Mouse (Mus musculus) lung, embryonic 16.5 days (tissue): ENCODE measurements at regions not wholly inside any gene's neighbourhood (a gene's known extent, or its start where the extent isn't known, plus 50 kb on each side); places are given as distances from the start of the nearest gene placed in this dataset.

Experiments
- ATAC-seq: fragments of 200-750 bp; cut with Nextera tagmentation; 2 replicates; pipeline ENCODE4 v1.8.0; 2017; ENCODE audit warnings: low read depth, mild to moderate bottlenecking, moderate library complexity
- H3K27ac ChIP-seq: fragments of 300-500 bp; sonication (generic); 2 replicates; pipeline ENCODE4 v1.5.1; 2014; ENCODE audit warnings: mild to moderate bottlenecking, control low read depth, low read length
- H3K27me3 ChIP-seq: fragments of 300-500 bp; sonication (generic); 2 replicates; pipeline ENCODE4 v1.6.1; 2014; ENCODE audit warnings: low read depth, low read length, mixed read lengths; ENCODE audit not compliant: control insufficient read depth, insufficient read depth
- H3K36me3 ChIP-seq: fragments of 300-500 bp; sonication (generic); 2 replicates; pipeline ENCODE4 v1.6.1; 2014; ENCODE audit warnings: low read length; ENCODE audit not compliant: control insufficient read depth, insufficient read depth
- H3K4me1 ChIP-seq: fragments of 300-500 bp; sonication (generic); replicated peaks from 2 replicates; pipeline ENCODE4 v1.6.1; 2014; ENCODE audit warnings: low read length, mixed read lengths; ENCODE audit not compliant: control insufficient read depth, insufficient read depth
- H3K4me2 ChIP-seq: fragments of 300-500 bp; sonication (generic); 2 replicates; pipeline ENCODE4 v1.6.1; 2014; ENCODE audit warnings: low read depth, low read length, control low read depth
- H3K4me3 ChIP-seq: fragments of 300-500 bp; sonication (generic); 2 replicates; pipeline ENCODE4 v1.5.1; 2014; ENCODE audit warnings: mild to moderate bottlenecking, low read length, control low read depth
- H3K9ac ChIP-seq: fragments of 300-500 bp; sonication (generic); 2 replicates; pipeline ENCODE4 v1.6.1; 2014; ENCODE audit warnings: low read length, control low read depth
- H3K9me3 ChIP-seq: fragments of 300-500 bp; sonication (generic); 2 replicates; pipeline ENCODE4 v1.6.1; 2016; ENCODE audit warnings: low read length; ENCODE audit not compliant: control insufficient read depth
- WGBS: fragments of 180-500 bp; shearing (Covaris S2); extraction: QIAGEN DNeasy Blood & Tissue Kit; methylation state at CpG from one replicate; pipeline ENCODE4 v1.1.7; 2014; 5-methylcytosine and 5-hydroxymethylcytosine counted together

GRCm38 (mm10) chr12:42138694-42139442 is 652.6 kb upstream of the Lrrn3 start:
- 72% methylated on average over 3 of the region's 3 CpGs for WGBS

DNA sequence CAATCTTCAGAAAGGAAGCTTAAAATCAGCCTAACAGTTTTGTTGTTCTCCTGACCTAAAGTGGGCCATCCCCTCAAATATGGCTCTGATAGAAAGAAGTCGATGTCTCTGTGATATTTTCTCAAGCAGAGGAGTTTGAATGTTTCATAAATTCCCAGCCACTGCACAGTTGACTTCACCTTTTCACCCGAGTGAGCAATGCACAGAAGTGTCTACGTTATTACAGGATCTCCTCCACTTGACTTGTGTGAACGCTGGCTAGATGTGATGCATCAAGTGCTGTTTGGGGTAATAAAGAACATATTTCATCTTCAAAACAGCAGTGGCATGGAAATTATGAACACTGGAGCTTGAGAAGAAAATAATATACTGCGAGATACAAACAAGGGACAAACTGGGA is 651.9 kb upstream of the Lrrn3 start:
- Histone ChIP-seq H3K4me2 (no peak overlapping the region), H3K27me3 (no peaks in the 10 kb centered on the region), H3K27ac (no peak overlapping the region), H3K4me1 (no peaks in the 10 kb centered on the region), H3K9ac (no peak overlapping the region), H3K4me3 (no peak overlapping the region), H3K9me3 (no peaks in the 10 kb centered on the region), H3K36me3 (no peaks in the 10 kb centered on the region)
- no peak for ATAC-seq
- 65% methylated on average over 5 of the region's 5 CpGs for WGBS

More at GRCm38 (mm10) chr12:42138694-42139442, 652.6 kb upstream of the Lrrn3 start:
- Histone ChIP-seq H3K9ac (no peak overlapping the region), H3K9me3 (no peaks in the 10 kb centered on the region), H3K4me3 (no peak overlapping the region), H3K4me1 (no peaks in the 10 kb centered on the region), H3K4me2 (no peak overlapping the region), H3K27ac (no peak overlapping the region), H3K36me3 (no peaks in the 10 kb centered on the region), H3K27me3 (no peaks in the 10 kb centered on the region)
- no peak for ATAC-seq

DNA sequence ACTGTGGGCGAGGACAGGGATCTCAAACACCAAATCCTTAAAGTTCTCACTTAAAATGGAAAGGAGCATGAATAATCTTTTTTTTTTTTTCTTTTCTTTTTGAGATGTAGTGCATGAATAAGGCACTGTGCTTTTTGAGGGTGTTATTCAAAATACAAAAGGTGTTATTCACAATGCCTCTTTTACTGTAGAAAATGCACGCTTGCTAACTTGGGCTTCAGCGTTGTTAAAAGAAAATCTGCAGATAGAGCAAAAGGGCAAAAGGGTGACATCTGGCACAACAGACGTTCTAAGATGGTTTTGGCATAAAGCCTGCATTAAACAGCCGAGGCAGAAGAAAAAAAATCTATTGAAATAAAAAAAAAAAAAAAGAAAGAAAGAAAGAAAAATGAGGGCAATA is 651.5 kb upstream of the Lrrn3 start:
- Histone ChIP-seq H3K27ac (no peak overlapping the region), H3K4me1 (no peaks in the 10 kb centered on the region), H3K27me3 (no peaks in the 10 kb centered on the region), H3K4me2 (no peak overlapping the region), H3K4me3 (no peak overlapping the region), H3K36me3 (no peaks in the 10 kb centered on the region), H3K9me3 (no peaks in the 10 kb centered on the region), H3K9ac (no peak overlapping the region)
- no peak for ATAC-seq
- WGBS: 47% methylated on average over 5 of the region's 5 CpGs

GRCm38 (mm10) chr12:42100189-42100588 is 614.0 kb upstream of the Lrrn3 start:
- no peaks in the 10 kb centered on the region for H3K27me3 ChIP-seq
- no peak for ATAC-seq
- no peaks in the 10 kb centered on the region for H3K4me1 ChIP-seq
- H3K9ac ChIP-seq: no peak overlapping the region
- H3K4me3 ChIP-seq: no peak overlapping the region
- WGBS: 31% methylated on average over 1 of the region's 1 CpGs
- H3K4me2 ChIP-seq: no peak overlapping the region
- no peaks in the 10 kb centered on the region for H3K9me3 ChIP-seq
- H3K27ac ChIP-seq: no peak overlapping the region
- H3K36me3 ChIP-seq: no peaks in the 10 kb centered on the region

DNA sequence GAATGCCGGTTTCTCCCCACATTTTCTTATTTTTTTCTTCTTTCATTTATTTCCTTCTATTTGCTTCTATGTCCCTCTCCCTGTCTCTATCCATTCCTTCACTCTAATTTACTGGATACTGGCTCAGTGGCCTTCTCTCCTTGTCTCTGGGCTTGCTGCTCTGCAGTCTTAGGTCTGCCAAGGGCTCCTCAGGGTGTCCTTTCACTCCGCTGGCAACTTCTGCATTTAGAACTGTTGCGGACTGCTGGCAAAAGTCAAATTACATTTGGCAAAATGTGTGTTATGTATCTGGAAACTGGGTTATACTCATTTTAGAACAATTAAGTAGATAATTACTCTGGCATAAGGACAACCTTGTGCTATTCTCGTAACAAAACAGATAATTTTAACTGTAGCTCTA is 584.2 kb upstream of the Lrrn3 start:
- Histone ChIP-seq H3K9me3 (no peaks in the 10 kb centered on the region), H3K4me2 (no peak overlapping the region), H3K27ac (no peak overlapping the region), H3K4me3 (no peak overlapping the region), H3K36me3 (no peaks in the 10 kb centered on the region), H3K27me3 (no peaks in the 10 kb centered on the region), H3K9ac (no peak overlapping the region), H3K4me1 (no peaks in the 10 kb centered on the region)
- WGBS: 88% methylated on average over 4 of the region's 4 CpGs
- ATAC-seq: no peak

GRCm38 (mm10) chr12:42063745-42064144 is 577.5 kb upstream of the Lrrn3 start:
- no peaks in the 10 kb centered on the region for H3K27me3 ChIP-seq
- no peak overlapping the region for H3K4me3 ChIP-seq
- no peaks in the 10 kb centered on the region for H3K36me3 ChIP-seq
- H3K27ac ChIP-seq: no peak overlapping the region
- H3K9me3 ChIP-seq: no peaks in the 10 kb centered on the region
- peak; percentile 56 for ATAC-seq
- H3K4me2 ChIP-seq: no peak overlapping the region
- H3K4me1 ChIP-seq: no peaks in the 10 kb centered on the region
- H3K9ac ChIP-seq: no peak overlapping the region

DNA sequence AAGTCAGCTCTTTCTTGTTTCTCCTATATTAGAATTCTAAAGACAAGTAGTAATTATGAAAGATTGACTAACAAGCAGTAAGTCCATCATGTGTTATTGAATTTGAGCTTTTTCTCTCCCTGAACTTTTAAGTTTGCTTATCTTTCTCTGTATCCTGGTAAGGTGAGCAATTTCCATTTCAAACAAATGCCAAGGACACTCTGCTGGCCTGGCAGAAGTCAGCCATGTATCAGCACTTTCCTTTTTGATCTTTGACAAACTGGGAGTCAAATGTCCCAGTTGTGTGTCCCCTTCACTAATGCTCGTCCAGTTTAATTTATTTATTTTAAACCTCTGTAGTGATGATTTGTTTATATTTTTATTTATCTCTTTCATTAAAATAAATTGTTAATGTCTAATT is 562.8 kb upstream of the Lrrn3 start:
- ATAC-seq: no peak
- H3K9me3 ChIP-seq: no peaks in the 10 kb centered on the region
- 18% methylated on average over 1 of the region's 1 CpGs for WGBS
- H3K4me3 ChIP-seq: no peak overlapping the region
- H3K36me3 ChIP-seq: no peaks in the 10 kb centered on the region
- H3K4me1 ChIP-seq: no peaks in the 10 kb centered on the region
- no peaks in the 10 kb centered on the region for H3K27me3 ChIP-seq
- no peak overlapping the region for H3K4me2 ChIP-seq
- H3K9ac ChIP-seq: no peak overlapping the region
- H3K27ac ChIP-seq: no peak overlapping the region

DNA sequence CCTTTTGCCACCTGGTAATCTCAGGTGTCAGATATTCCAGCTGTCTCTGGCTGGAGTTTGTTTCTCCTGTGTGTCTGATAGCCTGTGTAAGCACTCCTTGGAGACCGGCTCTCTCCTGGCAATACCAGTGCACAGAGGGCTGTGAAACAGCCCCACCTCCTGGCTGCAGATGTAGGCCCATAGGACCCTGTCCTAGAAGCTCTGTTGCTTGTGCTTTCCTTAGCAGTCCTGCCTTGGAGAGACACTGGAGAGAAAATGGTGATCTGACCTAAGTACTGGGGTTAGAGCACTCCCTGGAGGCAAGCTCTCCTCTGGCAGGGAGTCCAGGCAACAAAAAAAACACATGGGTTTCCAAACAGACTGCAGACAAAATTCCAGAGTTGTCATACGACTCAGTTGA is 541.6 kb upstream of the Lrrn3 start:
- no peaks in the 10 kb centered on the region for H3K4me1 ChIP-seq
- H3K4me3 ChIP-seq: no peak overlapping the region
- no peak overlapping the region for H3K9ac ChIP-seq
- H3K27ac ChIP-seq: no peak overlapping the region
- WGBS: 50% methylated on average over 2 of the region's 2 CpGs
- no peaks in the 10 kb centered on the region for H3K36me3 ChIP-seq
- no peaks in the 10 kb centered on the region for H3K9me3 ChIP-seq
- no peaks in the 10 kb centered on the region for H3K27me3 ChIP-seq
- ATAC-seq: no peak
- no peak overlapping the region for H3K4me2 ChIP-seq

GRCm38 (mm10) chr12:42017506-42017905 is 531.3 kb upstream of the Lrrn3 start:
- Histone ChIP-seq H3K27ac (no peak overlapping the region), H3K4me2 (no peak overlapping the region), H3K9me3 (no peaks in the 10 kb centered on the region), H3K4me3 (no peak overlapping the region), H3K36me3 (no peaks in the 10 kb centered on the region), H3K4me1 (no peaks in the 10 kb centered on the region), H3K9ac (no peak overlapping the region), H3K27me3 (no peaks in the 10 kb centered on the region)
- ATAC-seq: no peak
- WGBS: 50% methylated on average over 1 of the region's 1 CpGs
